Mouse (Mus musculus): ENCODE results near the gene Nfia.

The Nfia gene

GRCm38 (mm10) chr4:97968786-97969348, 196.3 kb downstream of the Nfia start:
- DNase-seq: no peak

- DNase-seq: no peak
Observed at GRCm38 (mm10) chr4:97973064-97973463, 200.5 kb downstream of the Nfia start.

- no peak for DNase-seq
Observed at GRCm38 (mm10) chr4:97974037-97974436, 201.5 kb downstream of the Nfia start.

GRCm38 (mm10) chr4:97976891-97977290, 204.4 kb downstream of the Nfia start:
- no peak for DNase-seq

GRCm38 (mm10) chr4:97984361-97984760, 211.8 kb downstream of the Nfia start:
- DNase-seq: no peak

- no peak for DNase-seq
Observed at GRCm38 (mm10) chr4:97986056-97986734, 213.7 kb downstream of the Nfia start.

- no peak for DNase-seq
Observed at GRCm38 (mm10) chr4:97986735-97987075, 214.2 kb downstream of the Nfia start.

GRCm38 (mm10) chr4:97988703-97989102, 216.2 kb downstream of the Nfia start:
- DNase-seq: no peak

GRCm38 (mm10) chr4:97990431-97990830, 217.9 kb downstream of the Nfia start:
- DNase-seq: no peak

- no peak for DNase-seq
Observed at GRCm38 (mm10) chr4:97991395-97991794, 218.9 kb downstream of the Nfia start.

GRCm38 (mm10) chr4:97991880-97992279, 219.3 kb downstream of the Nfia start:
- no peak for DNase-seq

GRCm38 (mm10) chr4:97995911-97996712, 223.6 kb downstream of the Nfia start:
- peak; percentile 7 to 24 for DNase-seq

GRCm38 (mm10) chr4:97997151-97997817, 224.8 kb downstream of the Nfia start:
- DNase-seq: peak; percentile 6 to 13

- no peak for DNase-seq
Observed at GRCm38 (mm10) chr4:98002206-98002605, 229.7 kb downstream of the Nfia start.

GRCm38 (mm10) chr4:98003323-98004107, 231.0 kb downstream of the Nfia start:
- no peak for DNase-seq

- DNase-seq: no peak
Observed at GRCm38 (mm10) chr4:98004108-98004625, 231.6 kb downstream of the Nfia start.

- DNase-seq: no peak
Observed at GRCm38 (mm10) chr4:98004986-98005385, 232.5 kb downstream of the Nfia start.

- no peak for DNase-seq
Observed at GRCm38 (mm10) chr4:98008814-98009368, 236.4 kb downstream of the Nfia start.

- DNase-seq: no peak
Observed at GRCm38 (mm10) chr4:98009966-98010365, 237.4 kb downstream of the Nfia start.

- no peak for DNase-seq
Observed at GRCm38 (mm10) chr4:98019811-98020210, 247.3 kb downstream of the Nfia start.

- peak; percentile 7 to 21 for DNase-seq
Observed at GRCm38 (mm10) chr4:98020836-98021235, 248.3 kb downstream of the Nfia start.

GRCm38 (mm10) chr4:98023245-98023792, 250.8 kb downstream of the Nfia start:
- DNase-seq: no peak

All from thymus, postnatal 36 days (tissue).